Mouse (Mus musculus): ENCODE results near the gene Vmn1r195. TPM values are rescaled to one million over a fixed set of nuclear protein-coding genes. Genes with fewer than 3 reads are reported as not detected.

The Vmn1r195 gene
- not detected in 2 replicates for polyA plus RNA-seq (2015; fragmentation: Nextera tagmentation; extraction: Ambion mirVana)

DNA sequence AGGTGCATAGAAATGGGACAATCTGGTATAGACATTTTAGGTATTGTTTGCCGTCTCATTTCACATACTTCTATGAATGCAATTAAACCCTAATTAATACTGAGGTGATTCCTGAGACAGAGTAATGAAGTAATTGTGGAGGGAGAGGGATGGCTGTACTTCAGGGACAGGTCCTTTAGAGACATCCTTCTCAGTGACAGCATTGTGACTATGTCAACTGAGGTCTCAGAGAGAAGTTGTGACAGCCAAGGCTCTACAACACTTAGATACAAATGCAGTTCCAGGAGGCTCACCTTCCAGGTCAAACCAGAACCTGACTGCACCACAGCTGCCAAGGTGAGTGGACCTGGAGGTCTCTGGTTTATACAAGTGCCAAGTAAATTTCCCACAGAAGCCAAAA, at the start of gene Vmn1r195:
TSS of gene Vmn1r195 (plus strand) at position 301 of the 400 bp plus-strand sequence.

DNA sequence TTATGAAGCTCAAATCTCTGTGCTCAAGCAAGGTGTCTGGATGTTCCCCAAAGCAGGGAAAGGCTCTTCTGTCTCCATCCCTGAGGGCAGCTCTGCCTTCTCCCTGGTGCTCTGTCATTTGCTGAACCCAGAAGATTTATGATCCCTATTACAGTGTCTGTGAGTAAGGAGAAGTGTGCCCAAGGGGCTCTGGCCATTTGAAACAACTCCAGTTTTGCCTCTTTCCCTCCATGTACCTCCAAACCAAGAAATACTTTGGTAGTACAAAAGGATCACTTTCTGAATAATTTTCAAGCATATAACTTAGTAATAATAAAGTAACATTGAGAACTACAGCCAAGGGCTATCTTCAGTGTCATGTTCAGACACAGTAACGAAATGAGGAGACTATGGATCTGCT, 47.3 kb upstream of the Vmn1r195 start, which contains the start of gene Vmn1r193:
TSS of gene Vmn1r193 (minus strand) at position 101 of the 400 bp plus-strand sequence.

DNA sequence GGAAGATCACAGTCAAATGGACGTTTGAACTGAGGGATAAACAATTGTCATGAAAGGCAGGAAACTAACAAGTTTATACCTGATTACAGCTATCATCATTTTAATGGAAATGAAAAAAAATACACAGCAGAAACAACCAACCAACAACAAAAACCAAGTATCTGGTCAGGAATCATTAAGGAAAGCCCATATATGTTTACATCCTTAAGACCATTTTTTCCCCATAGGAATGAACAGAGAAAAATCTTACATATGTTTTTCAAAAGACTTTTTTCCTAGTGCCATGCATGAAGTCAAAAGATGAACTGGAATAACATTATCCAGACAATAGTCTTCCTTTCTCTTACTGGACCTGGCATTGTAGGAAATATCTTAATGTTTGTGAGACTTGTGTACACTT, 26.4 kb upstream of the Vmn1r195 start, which contains the start of gene Vmn1r194:
TSS of gene Vmn1r194 (plus strand) at position 301 of the 400 bp plus-strand sequence.

DNA sequence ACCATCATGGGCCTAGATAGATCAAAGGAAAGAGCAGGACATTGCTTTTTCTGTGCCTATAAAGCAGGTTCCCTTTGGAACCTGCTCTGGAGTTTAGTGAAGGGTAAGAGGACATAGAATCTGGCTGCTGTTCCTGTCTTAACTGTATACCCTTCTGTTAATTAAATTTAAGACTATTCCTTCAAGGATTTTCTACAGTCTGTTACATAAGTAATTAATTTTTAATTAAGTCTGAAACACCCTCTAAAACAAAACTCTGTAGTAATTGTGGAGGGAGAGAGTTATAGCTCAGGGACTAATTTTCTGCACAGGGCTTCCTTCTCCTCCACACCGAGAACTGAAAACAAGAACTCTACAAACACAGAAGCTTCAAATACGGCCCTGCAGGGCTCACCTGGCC, 19.3 kb downstream of the Vmn1r195 start, which contains the start of gene Vmn1r196:
TSS of gene Vmn1r196 (plus strand) at position 301 of the 400 bp plus-strand sequence.

DNA sequence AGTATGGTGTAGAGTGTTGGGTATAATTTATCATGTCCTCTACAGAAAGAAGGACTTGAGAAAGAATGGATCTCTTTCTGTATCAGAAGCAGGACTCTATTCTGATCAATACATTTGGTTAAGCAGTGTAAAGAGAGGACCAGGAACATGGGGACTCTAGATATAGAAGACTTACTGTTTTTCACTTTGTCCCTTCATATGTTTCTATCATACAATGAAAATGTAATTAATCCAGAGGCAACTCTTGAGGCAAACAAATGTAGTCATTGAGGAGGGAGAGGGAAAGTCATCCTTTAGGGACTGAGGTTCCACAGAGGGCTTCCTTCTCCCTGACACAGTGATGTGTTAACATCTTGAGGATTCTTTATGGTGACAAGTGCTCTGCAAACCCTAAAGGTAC, 54.0 kb downstream of the Vmn1r195 start, which contains the start of gene Vmn1r197:
TSS of gene Vmn1r197 (plus strand) at position 301 of the 400 bp plus-strand sequence.

Other genes starting within 250 kb of the Vmn1r195 start
- gene Hist1h2ah, start 235.0 kb upstream of the Vmn1r195 start, polyA plus RNA-seq (2015; fragmentation: Nextera tagmentation; extraction: Ambion mirVana), result 0.86 and 1.6 TPM in 2 replicates
- gene Hist1h2bk, start 234.7 kb upstream of the Vmn1r195 start, polyA plus RNA-seq (2015; fragmentation: Nextera tagmentation; extraction: Ambion mirVana), result 0.79 and 0.91 TPM in 2 replicates
- gene Hist1h4i, start 229.2 kb upstream of the Vmn1r195 start, polyA plus RNA-seq (2015; fragmentation: Nextera tagmentation; extraction: Ambion mirVana), result 5.0 and 9.6 TPM in 2 replicates
- gene Hist1h2ag, start 227.6 kb upstream of the Vmn1r195 start, polyA plus RNA-seq (2015; fragmentation: Nextera tagmentation; extraction: Ambion mirVana), result 5.9 and 6.8 TPM in 2 replicates
- 0.97 TPM in 1 of 2 replicates, not detected in the other for gene Hist1h2bj, start 227.3 kb upstream of the Vmn1r195 start, polyA plus RNA-seq (2015; fragmentation: Nextera tagmentation; extraction: Ambion mirVana)
- not detected in 2 replicates for gene Vmn1r188, start 186.1 kb upstream of the Vmn1r195 start, polyA plus RNA-seq (2015; fragmentation: Nextera tagmentation; extraction: Ambion mirVana)
- gene Vmn1r189, start 164.7 kb upstream of the Vmn1r195 start, polyA plus RNA-seq (2015; fragmentation: Nextera tagmentation; extraction: Ambion mirVana), result not detected in 2 replicates
- gene Vmn1r191, start 86.6 kb upstream of the Vmn1r195 start, polyA plus RNA-seq (2015; fragmentation: Nextera tagmentation; extraction: Ambion mirVana), result not detected in 2 replicates
- not detected in 2 replicates for gene Vmn1r192, start 79.4 kb upstream of the Vmn1r195 start, polyA plus RNA-seq (2015; fragmentation: Nextera tagmentation; extraction: Ambion mirVana)
- not detected in 2 replicates for gene Vmn1r193, start 47.4 kb upstream of the Vmn1r195 start, polyA plus RNA-seq (2015; fragmentation: Nextera tagmentation; extraction: Ambion mirVana)
- not detected in 2 replicates for gene Vmn1r194, start 26.3 kb upstream of the Vmn1r195 start, polyA plus RNA-seq (2015; fragmentation: Nextera tagmentation; extraction: Ambion mirVana)
- not detected in 2 replicates for gene Vmn1r196, start 19.4 kb downstream of the Vmn1r195 start, polyA plus RNA-seq (2015; fragmentation: Nextera tagmentation; extraction: Ambion mirVana)
- gene Vmn1r197, start 54.1 kb downstream of the Vmn1r195 start, polyA plus RNA-seq (2015; fragmentation: Nextera tagmentation; extraction: Ambion mirVana), result not detected in 2 replicates
- gene Vmn1r198, start 79.8 kb downstream of the Vmn1r195 start, polyA plus RNA-seq (2015; fragmentation: Nextera tagmentation; extraction: Ambion mirVana), result not detected in 2 replicates
- not detected in 2 replicates for gene Vmn1r199, start 109.3 kb downstream of the Vmn1r195 start, polyA plus RNA-seq (2015; fragmentation: Nextera tagmentation; extraction: Ambion mirVana)
- gene Vmn1r200, start 119.9 kb downstream of the Vmn1r195 start, polyA plus RNA-seq (2015; fragmentation: Nextera tagmentation; extraction: Ambion mirVana), result not detected in 2 replicates
- gene Vmn1r201, start 201.4 kb downstream of the Vmn1r195 start, polyA plus RNA-seq (2015; fragmentation: Nextera tagmentation; extraction: Ambion mirVana), result not detected in 2 replicates
- gene Vmn1r202, start 234.9 kb downstream of the Vmn1r195 start, polyA plus RNA-seq (2015; fragmentation: Nextera tagmentation; extraction: Ambion mirVana), result not detected in 2 replicates
- not detected in 2 replicates for gene Vmn1r203, start 247.6 kb downstream of the Vmn1r195 start, polyA plus RNA-seq (2015; fragmentation: Nextera tagmentation; extraction: Ambion mirVana)

Measured in skeletal muscle tissue, postnatal 0 days (tissue).